Mouse (Mus musculus) forebrain, embryonic 12.5 days (tissue): ENCODE data around the gene Ptprg. TPM values are rescaled to one million over a fixed set of nuclear protein-coding genes. Genes with fewer than 3 reads are reported as not detected.
"Not testable (repeated sequence)": the region's sequence is repeated elsewhere in the genome, so short reads cannot be mapped to it uniquely, and the experiment has no call there.

Source experiments
- ATAC-seq: fragments of 200-750 bp; cut with Nextera tagmentation; 2 replicates; pipeline ENCODE4 v1.8.0; 2017; ENCODE audit warnings: moderate TSS enrichment; ENCODE audit not compliant: low FRiP score
- H3K27ac ChIP-seq: fragments of 300-500 bp; sonication (generic); 2 replicates; pipeline ENCODE4 v1.5.1; 2016; ENCODE audit warnings: mild to moderate bottlenecking
- H3K27me3 ChIP-seq: fragments of 300-500 bp; sonication (generic); 2 replicates; pipeline ENCODE4 v1.6.1; 2016; ENCODE audit warnings: mild to moderate bottlenecking
- H3K36me3 ChIP-seq: fragments of 300-500 bp; sonication (generic); replicated peaks from 2 replicates; pipeline ENCODE4 v1.6.1; 2016; ENCODE audit warnings: mild to moderate bottlenecking
- H3K4me1 ChIP-seq: fragments of 300-500 bp; sonication (generic); 2 replicates; pipeline ENCODE4 v1.6.1; 2016
- H3K4me2 ChIP-seq: fragments of 300-500 bp; sonication (generic); 2 replicates; pipeline ENCODE4 v1.6.1; 2016; ENCODE audit warnings: mild to moderate bottlenecking, moderate library complexity
- H3K4me3 ChIP-seq: fragments of 300-500 bp; sonication (generic); replicated peaks from 2 replicates; pipeline ENCODE4 v1.5.1; 2016; ENCODE audit warnings: mild to moderate bottlenecking
- H3K9ac ChIP-seq: fragments of 300-500 bp; sonication (generic); 2 replicates; pipeline ENCODE4 v1.6.1; 2016; ENCODE audit warnings: mild to moderate bottlenecking
- H3K9me3 ChIP-seq: fragments of 300-500 bp; sonication (generic); 2 replicates; pipeline ENCODE4 v1.6.1; 2016
- WGBS: fragments of 180-500 bp; shearing (Covaris S2); methylation state at CpG from one replicate; pipeline ENCODE4 v1.1.7; 2016; 5-methylcytosine and 5-hydroxymethylcytosine counted together
- polyA plus RNA-seq: library from polyadenylated mRNA; unstranded; fragments of >200 nt; fragmentation: Nextera tagmentation; extraction: Ambion mirVana; gene quantifications from 2 replicates; pipeline ENCODE4 v1.2.1, GENCODE M21; 2016

The Ptprg gene
- polyA plus RNA-seq, 1 experiment from 2014 or later = 44.9 TPM

GRCm38 (mm10) chr14:12036530-12037283, 483.4 kb downstream of the Ptprg start:
- no peaks in the 10 kb centered on the region for H3K27me3 ChIP-seq
- H3K4me2 ChIP-seq = no peak overlapping the region
- no peak overlapping the region for H3K27ac ChIP-seq
- 0 out of 2 replicates have a peak, but pooled peaks cover 3% of the 10 kb centered on the region for H3K9me3 ChIP-seq
- H3K9ac ChIP-seq = no peak overlapping the region
- H3K4me1 ChIP-seq = no peaks in the 10 kb centered on the region
- H3K4me3 ChIP-seq = no peak overlapping the region
- WGBS = 91% methylated on average over 11 of the region's 11 CpGs
- H3K36me3 ChIP-seq = no peaks in the 10 kb centered on the region
- ATAC-seq = no peak

DNA sequence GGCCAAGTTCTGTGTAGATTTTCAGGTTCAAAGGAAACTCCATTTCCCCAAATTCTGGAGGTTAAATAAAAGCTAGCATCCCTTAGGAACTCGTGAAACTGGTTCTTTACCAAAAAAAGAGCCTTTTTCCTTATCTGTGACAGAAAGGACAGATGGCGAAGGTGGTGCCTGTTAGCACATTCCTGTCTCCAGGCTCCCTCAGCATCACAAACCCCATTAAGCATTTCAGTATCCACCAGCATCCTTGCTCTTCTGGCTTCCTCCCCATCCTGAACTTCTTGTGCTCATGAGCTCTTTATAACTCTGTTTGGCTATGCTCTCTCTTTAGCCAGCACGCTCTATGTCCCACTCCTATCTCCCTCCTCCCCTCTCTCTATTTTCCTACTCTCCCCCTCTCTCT, 486.4 kb downstream of the Ptprg start:
- Histone ChIP-seq H3K4me2 (no peak overlapping the region), H3K4me3 (no peak overlapping the region), H3K27me3 (no peaks in the 10 kb centered on the region), H3K9me3 (no peaks in the 10 kb centered on the region), H3K36me3 (no peaks in the 10 kb centered on the region), H3K4me1 (no peaks in the 10 kb centered on the region), H3K9ac (no peak overlapping the region), H3K27ac (no peak overlapping the region)
- no peak for ATAC-seq
- WGBS = 79% methylated on average over 3 of the region's 3 CpGs

DNA sequence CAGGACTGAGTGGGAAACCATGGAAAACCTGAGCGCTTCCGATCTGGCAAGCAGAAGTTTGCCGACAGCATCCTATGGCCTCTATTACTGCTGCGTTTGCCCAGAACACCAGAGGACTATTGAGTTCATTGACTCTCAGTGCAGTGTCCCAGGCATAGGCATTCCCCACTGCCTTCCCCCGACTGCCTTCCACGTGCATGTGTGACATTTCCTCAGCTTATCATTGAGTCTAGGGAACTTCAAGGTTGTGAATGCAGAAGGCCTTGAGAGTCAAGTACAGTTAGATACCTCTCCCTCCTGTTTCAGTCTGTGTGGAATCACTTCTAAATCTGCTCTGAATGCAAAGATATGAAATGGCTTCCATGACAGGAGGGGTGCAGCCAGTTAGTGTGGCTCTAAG, 488.2 kb downstream of the Ptprg start:
- no peaks in the 10 kb centered on the region for H3K36me3 ChIP-seq
- no peaks in the 10 kb centered on the region for H3K9me3 ChIP-seq
- no peak overlapping the region for H3K9ac ChIP-seq
- H3K4me2 ChIP-seq = no peak overlapping the region
- ATAC-seq = no peak
- H3K27me3 ChIP-seq = no peaks in the 10 kb centered on the region
- no peak overlapping the region for H3K4me3 ChIP-seq
- no peak overlapping the region for H3K27ac ChIP-seq
- 92% methylated on average over 6 of the region's 6 CpGs for WGBS
- no peaks in the 10 kb centered on the region for H3K4me1 ChIP-seq

DNA sequence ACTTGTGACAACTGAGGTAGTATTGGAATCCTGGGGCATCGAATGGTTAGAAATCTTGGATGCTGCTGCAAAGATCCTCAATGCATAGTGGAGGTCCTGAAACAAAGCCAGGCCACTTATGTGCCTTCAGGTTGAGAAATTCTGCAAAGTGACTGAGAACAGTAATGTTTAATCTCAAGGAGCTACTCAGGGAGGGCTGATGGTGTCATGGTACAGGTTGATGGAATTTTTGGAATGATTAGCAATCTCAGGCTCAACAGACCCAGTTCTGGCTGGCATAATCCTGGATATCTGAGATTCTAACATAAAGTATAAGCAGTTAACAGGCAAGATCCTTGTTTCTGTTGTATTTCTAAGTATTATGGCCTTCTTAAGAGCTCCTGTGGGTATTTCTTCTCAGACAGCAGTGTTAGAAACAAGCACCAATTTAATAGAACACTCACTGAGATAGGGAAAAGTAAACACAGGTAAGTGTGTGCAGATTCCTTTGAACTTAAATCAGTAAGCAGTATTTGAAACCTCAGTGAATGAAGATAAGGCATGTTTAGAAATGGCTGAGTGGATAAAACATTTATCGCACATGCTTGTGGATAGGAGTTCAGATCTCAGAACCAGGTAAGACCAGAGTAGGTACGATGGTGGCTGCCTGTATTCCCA, 493.0 kb downstream of the Ptprg start:
- no peak for ATAC-seq
- no peaks in the 10 kb centered on the region for H3K36me3 ChIP-seq
- no peaks in the 10 kb centered on the region for H3K27me3 ChIP-seq
- H3K9me3 ChIP-seq = no peaks in the 10 kb centered on the region
- no peak overlapping the region for H3K9ac ChIP-seq
- H3K4me1 ChIP-seq = no peaks in the 10 kb centered on the region
- no peak overlapping the region for H3K4me2 ChIP-seq
- no peak overlapping the region for H3K27ac ChIP-seq
- 89% methylated on average over 3 of the region's 3 CpGs for WGBS
- H3K4me3 ChIP-seq = no peak overlapping the region

DNA sequence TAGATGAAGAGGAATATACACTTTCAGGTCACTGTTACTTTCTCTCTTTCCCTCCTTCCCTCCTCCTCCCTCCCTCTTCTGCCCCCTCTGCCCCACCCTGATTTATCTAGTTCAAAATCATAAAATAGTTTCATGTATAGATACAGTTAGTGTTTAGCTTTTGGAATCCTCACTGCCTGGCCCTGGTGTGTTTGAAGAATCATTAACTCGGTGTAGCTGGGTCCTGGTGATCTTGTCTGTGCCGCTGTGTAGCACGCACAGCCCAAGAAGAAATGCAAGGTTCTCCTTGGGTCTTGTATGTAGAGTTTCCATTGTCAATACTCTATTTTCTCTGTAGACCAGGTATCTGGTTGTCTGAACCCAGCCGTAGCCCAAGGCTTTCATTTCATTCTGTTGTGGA, 494.3 kb downstream of the Ptprg start:
- no peak overlapping the region for H3K4me3 ChIP-seq
- H3K36me3 ChIP-seq = no peaks in the 10 kb centered on the region
- H3K27ac ChIP-seq = no peak overlapping the region
- no peak overlapping the region for H3K4me2 ChIP-seq
- no peak overlapping the region for H3K9ac ChIP-seq
- no peak for ATAC-seq
- no peaks in the 10 kb centered on the region for H3K4me1 ChIP-seq
- H3K9me3 ChIP-seq = no peaks in the 10 kb centered on the region
- H3K27me3 ChIP-seq = no peaks in the 10 kb centered on the region
- 98% methylated on average over 4 of the region's 4 CpGs for WGBS

DNA sequence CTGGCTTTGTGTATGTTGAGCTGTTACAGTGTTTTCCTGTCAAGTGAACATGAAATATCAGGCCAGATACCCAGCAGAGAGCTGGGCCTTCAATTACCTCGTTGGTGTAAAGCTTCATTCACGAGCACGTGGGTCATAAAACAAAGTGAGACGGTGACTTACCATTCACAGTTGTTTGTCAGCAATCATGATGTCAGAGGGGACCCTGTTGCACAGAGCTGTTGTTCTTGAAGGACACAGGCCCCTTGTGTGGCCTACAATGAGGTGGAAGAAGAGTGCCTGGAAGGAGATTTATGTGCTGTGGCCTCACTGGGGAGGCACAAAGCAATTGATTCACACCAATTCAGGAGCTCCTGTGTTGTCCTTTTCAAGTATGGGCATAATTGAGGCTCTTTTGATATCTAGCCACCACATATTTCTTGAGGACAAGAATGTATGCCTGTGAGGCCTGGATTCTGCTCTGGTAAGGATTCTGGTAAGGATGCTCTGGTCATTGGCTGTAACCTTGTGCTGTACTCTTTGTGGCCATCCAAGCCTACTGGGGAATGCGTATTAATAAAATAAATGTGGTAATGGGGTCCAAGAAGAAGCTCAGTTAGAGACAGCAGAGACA, 503.7 kb downstream of the Ptprg start:
- no peaks in the 10 kb centered on the region for H3K27me3 ChIP-seq
- H3K27ac ChIP-seq = no peak overlapping the region
- H3K9ac ChIP-seq = no peak overlapping the region
- H3K9me3 ChIP-seq = no peaks in the 10 kb centered on the region
- no peak overlapping the region for H3K4me3 ChIP-seq
- 45% methylated on average over 5 of the region's 5 CpGs for WGBS
- H3K4me2 ChIP-seq = no peak overlapping the region
- H3K36me3 ChIP-seq = no peaks in the 10 kb centered on the region
- no peak for ATAC-seq
- peaks cover 6% of the 10 kb centered on the region; the same call in 1 of the 2 replicates for H3K4me1 ChIP-seq

- no peak for ATAC-seq
- Histone ChIP-seq H3K27me3 (no peaks in the 10 kb centered on the region), H3K36me3 (no peaks in the 10 kb centered on the region), H3K4me1 (peaks cover 6% of the 10 kb centered on the region; the same call in 1 of the 2 replicates), H3K4me3 (no peak overlapping the region), H3K4me2 (no peak overlapping the region), H3K9me3 (no peaks in the 10 kb centered on the region), H3K27ac (no peak overlapping the region), H3K9ac (no peak overlapping the region)
- 73% methylated on average over 2 of the region's 2 CpGs for WGBS
Observed at GRCm38 (mm10) chr14:12057856-12058255, 504.5 kb downstream of the Ptprg start.

DNA sequence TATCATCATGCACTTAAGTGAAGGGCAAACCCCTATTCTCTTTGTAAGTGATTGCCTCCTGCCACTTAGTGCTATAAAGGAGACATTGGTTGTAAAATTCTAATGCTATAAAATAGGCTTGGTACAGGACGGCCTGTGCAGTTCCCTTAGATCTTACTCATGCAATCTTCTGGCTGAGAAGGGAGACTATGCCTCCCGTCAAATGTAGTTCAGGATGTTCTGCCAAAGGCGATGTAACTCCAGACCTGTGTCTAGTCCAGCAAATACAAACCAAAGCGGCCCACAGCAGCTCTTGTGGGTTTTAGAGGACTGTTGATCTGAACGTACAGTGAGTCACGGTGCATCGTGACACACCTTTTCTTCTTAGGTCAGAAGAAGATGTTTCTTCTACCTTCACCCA, 505.8 kb downstream of the Ptprg start:
- ATAC-seq = no peak
- Histone ChIP-seq H3K36me3 (no peaks in the 10 kb centered on the region), H3K4me3 (no peak overlapping the region), H3K27me3 (no peaks in the 10 kb centered on the region), H3K4me2 (no peak overlapping the region), H3K9me3 (no peaks in the 10 kb centered on the region), H3K27ac (no peak overlapping the region), H3K4me1 (peaks cover 6% of the 10 kb centered on the region; the same call in 1 of the 2 replicates), H3K9ac (no peak overlapping the region)
- WGBS = 91% methylated on average over 7 of the region's 7 CpGs

DNA sequence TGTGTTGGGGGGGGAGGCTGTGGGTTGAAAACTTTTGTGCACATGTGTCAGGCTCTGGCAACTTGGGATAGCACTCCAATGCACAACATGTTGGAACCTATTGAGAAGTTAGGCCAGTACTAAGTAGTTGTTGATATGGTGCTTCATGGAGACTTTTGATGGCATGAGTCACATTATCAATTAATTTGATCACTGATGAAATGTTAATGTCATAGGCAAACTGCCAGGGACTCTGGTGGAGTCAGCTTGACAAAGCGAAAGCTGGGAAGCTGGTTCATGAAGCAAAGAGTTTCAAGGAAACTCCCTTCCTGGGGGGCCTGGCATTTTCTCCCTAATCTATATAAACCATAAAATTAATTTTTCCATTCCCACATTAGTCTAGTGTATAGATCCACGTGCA, 508.0 kb downstream of the Ptprg start:
- H3K27me3 ChIP-seq, H3K4me1 ChIP-seq, ATAC-seq, H3K36me3 ChIP-seq, H3K9ac ChIP-seq, H3K4me2 ChIP-seq, H3K9me3 ChIP-seq, H3K4me3 ChIP-seq, H3K27ac ChIP-seq: not testable (repeated sequence)
- 88% methylated on average over 2 of the region's 2 CpGs for WGBS

DNA sequence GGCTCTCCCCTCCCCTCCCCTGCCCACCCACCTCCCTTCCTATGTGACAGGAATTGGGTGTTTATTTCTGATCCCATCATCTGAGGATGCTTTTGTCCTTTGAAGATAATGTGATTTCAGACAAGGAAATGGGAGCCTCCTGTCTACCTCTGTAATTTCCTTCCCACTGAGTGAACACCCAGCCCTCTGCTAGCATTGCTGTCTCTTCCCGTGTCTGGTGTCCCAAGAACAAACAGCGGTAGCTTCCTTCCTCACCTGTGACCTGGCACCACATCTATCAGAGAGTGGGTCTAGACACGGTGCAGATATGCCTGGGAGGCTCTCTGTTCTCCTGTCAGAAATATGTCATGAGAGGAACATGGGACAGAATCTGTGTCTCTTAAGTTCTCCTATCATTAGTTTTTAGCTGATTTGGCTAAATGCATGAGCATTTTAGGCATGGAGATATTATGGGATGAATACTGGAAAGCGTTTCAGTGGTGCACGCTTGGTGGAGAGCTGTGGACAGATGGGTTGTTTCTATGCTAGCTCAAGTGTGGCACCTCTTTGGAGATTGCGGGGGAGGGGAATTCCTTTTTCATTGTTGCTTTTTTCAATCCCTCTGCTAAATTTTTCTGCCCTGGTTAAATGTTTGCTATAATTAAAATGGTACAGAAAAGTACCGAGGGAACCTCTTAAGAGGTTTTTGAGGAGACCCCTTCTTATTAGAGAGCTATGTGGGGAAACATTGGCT, 509.5 kb downstream of the Ptprg start:
- Histone ChIP-seq H3K27ac (no peak overlapping the region), H3K4me1 (no peaks in the 10 kb centered on the region; the same call in 1 of the 2 replicates), H3K4me3 (no peak overlapping the region), H3K9ac (no peak overlapping the region), H3K4me2 (no peak overlapping the region), H3K9me3 (no peaks in the 10 kb centered on the region), H3K36me3 (no peaks in the 10 kb centered on the region), H3K27me3 (no peaks in the 10 kb centered on the region)
- no peak for ATAC-seq
- 89% methylated on average over 7 of the region's 7 CpGs for WGBS

DNA sequence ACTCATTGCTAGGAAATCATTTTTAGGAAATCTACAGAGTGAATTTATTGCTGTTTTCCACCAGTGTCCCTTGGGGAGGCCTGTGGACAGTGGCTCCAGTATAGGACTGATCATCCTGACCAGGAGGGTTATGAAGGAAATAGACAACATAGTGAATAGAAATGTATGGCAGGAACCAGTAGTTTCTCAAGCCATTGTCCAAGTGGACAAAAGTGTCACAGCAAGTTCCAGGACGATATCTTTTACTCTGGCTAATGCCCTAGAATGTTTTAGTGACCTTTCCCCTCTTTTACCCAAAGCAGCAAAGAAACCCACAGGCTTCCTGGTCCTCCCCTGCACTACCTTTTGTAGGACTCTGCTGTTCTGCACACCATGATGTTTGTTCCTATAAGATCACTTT, 511.7 kb downstream of the Ptprg start:
- Histone ChIP-seq H3K27ac (no peak overlapping the region), H3K9ac (no peak overlapping the region), H3K9me3 (no peaks in the 10 kb centered on the region), H3K27me3 (no peaks in the 10 kb centered on the region), H3K4me2 (no peak overlapping the region), H3K4me3 (no peak overlapping the region), H3K36me3 (no peaks in the 10 kb centered on the region), H3K4me1 (no peaks in the 10 kb centered on the region; the same call in 1 of the 2 replicates)
- WGBS = 77% methylated on average over 1 of the region's 1 CpGs
- no peak for ATAC-seq

DNA sequence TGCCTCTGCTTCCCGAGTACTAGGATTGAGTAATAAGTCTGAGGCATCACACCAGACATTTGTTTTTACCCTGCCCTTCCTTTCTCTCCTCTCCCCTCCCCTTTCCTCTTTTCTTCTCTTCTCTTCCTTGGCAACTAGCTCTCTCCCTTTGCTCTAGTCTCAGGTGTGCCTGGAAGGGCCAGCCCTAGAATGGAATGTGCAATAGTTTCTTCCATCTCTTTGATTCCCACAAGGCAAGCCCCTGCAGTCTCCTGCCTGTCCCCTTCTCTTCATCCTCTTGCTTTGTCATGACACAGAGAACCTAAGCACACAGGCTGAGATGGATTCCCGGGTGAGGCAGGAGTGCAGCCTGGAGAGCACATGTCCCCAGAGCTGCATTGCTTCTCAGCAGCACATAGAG, 512.4 kb downstream of the Ptprg start:
- H3K36me3 ChIP-seq = no peaks in the 10 kb centered on the region
- no peaks in the 10 kb centered on the region; the same call in 1 of the 2 replicates for H3K4me1 ChIP-seq
- ATAC-seq = no peak
- no peaks in the 10 kb centered on the region for H3K9me3 ChIP-seq
- no peak overlapping the region for H3K27ac ChIP-seq
- WGBS = 83% methylated on average over 2 of the region's 2 CpGs
- H3K9ac ChIP-seq = no peak overlapping the region
- H3K27me3 ChIP-seq = no peaks in the 10 kb centered on the region
- H3K4me2 ChIP-seq = no peak overlapping the region
- H3K4me3 ChIP-seq = no peak overlapping the region
